In genomic region chr19:5745756-5746710, GRCm38 (mm10) we compare ENCODE assay signal across 8 mouse cellular contexts. TPM values are rescaled to one million over a fixed set of nuclear protein-coding genes. Genes with fewer than 3 reads are reported as not detected.
DNase-seq lines count a peak whose midpoint lies in the region; ATAC-seq lines count a peak whose summit lies in the region.

No protein-coding gene starts in this region.

- H3K4me2 ChIP-seq in heart, embryonic 16.5 days (ENCODE audit: low read depth, low read length): peak overlapping the region; percentile 56
- peak overlapping the region; percentile 54 for H3K4me2 ChIP-seq in hindbrain, embryonic 15.5 days
- H3K4me2 ChIP-seq in midbrain, embryonic 14.5 days (ENCODE audit: low read length): peak overlapping the region; percentile 49

- no peak overlapping the region for H3K27ac ChIP-seq in heart, embryonic 16.5 days (ENCODE audit: low read length)
- no peak overlapping the region for H3K27ac ChIP-seq in hindbrain, embryonic 15.5 days (replicated peaks)
- no peak overlapping the region for H3K27ac ChIP-seq in midbrain, embryonic 14.5 days (replicated peaks; ENCODE audit: low read depth, low read length)

- DNase-seq in heart, postnatal 14 days: no peak
- DNase-seq in adrenal gland, postnatal 10 days: peak; percentile 82
- peak; percentile 51 for DNase-seq in midbrain, embryonic 14.5 days
- no peak for DNase-seq in embryo, embryonic 10.5 days (ENCODE audit: low spot score)
- DNase-seq in spleen, adult 12 weeks (ENCODE audit: low spot score): no peak

- peaks cover 34% of the 10 kb centered on the region for H3K4me1 ChIP-seq in heart, embryonic 16.5 days (ENCODE audit: control insufficient read depth, insufficient read depth, low read length)
- H3K4me1 ChIP-seq in hindbrain, embryonic 15.5 days (replicated peaks): peaks cover 42% of the 10 kb centered on the region
- peaks cover 32% of the 10 kb centered on the region for H3K4me1 ChIP-seq in midbrain, embryonic 14.5 days (ENCODE audit: control insufficient read depth, insufficient read depth, low read length)

- no peak for ATAC-seq in heart, embryonic 16.5 days (replicated peaks; ENCODE audit: extremely low read depth, insufficient read depth, low FRiP score)
- no peak for ATAC-seq in hindbrain, embryonic 15.5 days (ENCODE audit: low FRiP score, low read depth)
- no peak for ATAC-seq in midbrain, embryonic 14.5 days (ENCODE audit: low FRiP score, low TSS enrichment)
- ATAC-seq in CD4-positive, CD25-positive, alpha-beta regulatory T cell, adult 4 months: no peak

- peak overlapping the region; percentile 32 for H3K4me3 ChIP-seq in heart, embryonic 16.5 days (ENCODE audit: low read length)
- H3K4me3 ChIP-seq in hindbrain, embryonic 15.5 days: peak overlapping the region; percentile 28
- peak overlapping the region; percentile 27 for H3K4me3 ChIP-seq in midbrain, embryonic 14.5 days (replicated peaks; ENCODE audit: low read depth, low read length)

- 10% methylated on average over 36 of the region's 36 CpGs for WGBS in heart, embryonic 16.5 days
- 5% methylated on average over 34 of the region's 36 CpGs for WGBS in hindbrain, embryonic 15.5 days
- 5% methylated on average over 35 of the region's 36 CpGs for WGBS in midbrain, embryonic 14.5 days

- no peaks in the 10 kb centered on the region for H3K9me3 ChIP-seq in heart, embryonic 16.5 days (replicated peaks; ENCODE audit: control insufficient read depth, low read length)
- no peaks in the 10 kb centered on the region for H3K9me3 ChIP-seq in hindbrain, embryonic 15.5 days
- no peaks in the 10 kb centered on the region for H3K9me3 ChIP-seq in midbrain, embryonic 14.5 days (ENCODE audit: control insufficient read depth, low read length)

- no peaks in the 10 kb centered on the region for H3K36me3 ChIP-seq in heart, embryonic 16.5 days (ENCODE audit: control insufficient read depth, insufficient read depth)
- no peaks in the 10 kb centered on the region for H3K36me3 ChIP-seq in hindbrain, embryonic 15.5 days
- H3K36me3 ChIP-seq in midbrain, embryonic 14.5 days (ENCODE audit: control insufficient read depth, insufficient read depth, low read length): no peaks in the 10 kb centered on the region

- intact Hi-C loops in heart, postnatal 14 days (cut with DNase I): no loop called here

- H3K27me3 ChIP-seq in heart, embryonic 16.5 days (ENCODE audit: control insufficient read depth, insufficient read depth, low read length): peaks cover 27% of the 10 kb centered on the region
- peaks cover 54% of the 10 kb centered on the region for H3K27me3 ChIP-seq in hindbrain, embryonic 15.5 days
- peaks cover 44% of the 10 kb centered on the region; the same call in 1 of the 2 replicates for H3K27me3 ChIP-seq in midbrain, embryonic 14.5 days (ENCODE audit: control insufficient read depth, insufficient read depth, low read length)

- peak overlapping the region; percentile 58 for H3K9ac ChIP-seq in heart, embryonic 16.5 days (ENCODE audit: low read length)
- H3K9ac ChIP-seq in hindbrain, embryonic 15.5 days: peak overlapping the region; percentile 30; the same call in 1 of the 2 replicates
- H3K9ac ChIP-seq in midbrain, embryonic 14.5 days (replicated peaks; ENCODE audit: low read length): peak overlapping the region; percentile 51

RNA-seq across cellular contexts. Expression of gene Ltbp3, which starts 5.3 kb away (rescaled TPM):
- polyA plus RNA-seq in heart, embryonic 16.5 days (2015; fragmentation: Nextera tagmentation; extraction: Ambion mirVana): 27.3 and 31.5 TPM in 2 replicates
- total RNA-seq in heart, postnatal 14 days (2021): 10 to 100 TPM; 47.2 to 55.5 TPM
- total RNA-seq in adrenal gland, postnatal 10 days (2021): 100 to 1,000 TPM; 185 to 250 TPM
- 15.2 and 17.2 TPM in 2 replicates for polyA plus RNA-seq in hindbrain, embryonic 15.5 days (2015; fragmentation: Nextera tagmentation; extraction: Ambion mirVana)
- 10.1 and 10.5 TPM in 2 replicates for polyA plus RNA-seq in midbrain, embryonic 14.5 days (2014; fragmentation: Nextera tagmentation; extraction: Ambion mirVana)
- polyA plus RNA-seq in CD4-positive, CD25-positive, alpha-beta regulatory T cell, adult 4 months (2017; shearing (Covaris generic)): not detected

RNA-seq across cellular contexts. Expression of gene Fam89b, which starts 16.6 kb away (rescaled TPM):
- polyA plus RNA-seq in heart, embryonic 16.5 days (2015; fragmentation: Nextera tagmentation; extraction: Ambion mirVana): 68.6 and 72.3 TPM in 2 replicates
- 10 to 100 TPM; 38.6 to 40.1 TPM for total RNA-seq in heart, postnatal 14 days (2021)
- 10 to 100 TPM; 47.0 to 59.8 TPM for total RNA-seq in adrenal gland, postnatal 10 days (2021)
- 139 and 149 TPM in 2 replicates for polyA plus RNA-seq in hindbrain, embryonic 15.5 days (2015; fragmentation: Nextera tagmentation; extraction: Ambion mirVana)
- 154 and 169 TPM in 2 replicates for polyA plus RNA-seq in midbrain, embryonic 14.5 days (2014; fragmentation: Nextera tagmentation; extraction: Ambion mirVana)
- 10 to 100 TPM; 43.5 to 55.3 TPM for polyA plus RNA-seq in CD4-positive, CD25-positive, alpha-beta regulatory T cell, adult 4 months (2017; shearing (Covaris generic))

RNA-seq across cellular contexts. Expression of gene Ehbp1l1, which starts 19.9 kb away (rescaled TPM):
- 92.3 and 97.5 TPM in 2 replicates for polyA plus RNA-seq in heart, embryonic 16.5 days (2015; fragmentation: Nextera tagmentation; extraction: Ambion mirVana)
- 100 to 1,000 TPM; 124 to 141 TPM for total RNA-seq in heart, postnatal 14 days (2021)
- 10 to 100 TPM; 29.8 to 48.9 TPM for total RNA-seq in adrenal gland, postnatal 10 days (2021)
- 15.5 and 19.7 TPM in 2 replicates for polyA plus RNA-seq in hindbrain, embryonic 15.5 days (2015; fragmentation: Nextera tagmentation; extraction: Ambion mirVana)
- polyA plus RNA-seq in midbrain, embryonic 14.5 days (2014; fragmentation: Nextera tagmentation; extraction: Ambion mirVana): 12.4 and 14.3 TPM in 2 replicates
- 10 to 100 TPM; 14.4 to 20.7 TPM for polyA plus RNA-seq in CD4-positive, CD25-positive, alpha-beta regulatory T cell, adult 4 months (2017; shearing (Covaris generic))

RNA-seq across cellular contexts. Expression of gene Scyl1, which starts 25.2 kb away (rescaled TPM):
- 62.1 and 66.6 TPM in 2 replicates for polyA plus RNA-seq in heart, embryonic 16.5 days (2015; fragmentation: Nextera tagmentation; extraction: Ambion mirVana)
- total RNA-seq in heart, postnatal 14 days (2021): 10 to 100 TPM; 66.2 to 67.2 TPM
- total RNA-seq in adrenal gland, postnatal 10 days (2021): 10 to 100 TPM; 86.7 to 96.5 TPM
- 79.7 and 92.6 TPM in 2 replicates for polyA plus RNA-seq in hindbrain, embryonic 15.5 days (2015; fragmentation: Nextera tagmentation; extraction: Ambion mirVana)
- polyA plus RNA-seq in midbrain, embryonic 14.5 days (2014; fragmentation: Nextera tagmentation; extraction: Ambion mirVana): 73.5 and 78.2 TPM in 2 replicates
- 10 to 100 TPM; 15.1 to 19.4 TPM for polyA plus RNA-seq in CD4-positive, CD25-positive, alpha-beta regulatory T cell, adult 4 months (2017; shearing (Covaris generic))

RNA-seq across cellular contexts. Expression of gene Kcnk7, which starts 41.9 kb away (rescaled TPM):
- 0.18 and 0.24 TPM in 2 replicates for polyA plus RNA-seq in heart, embryonic 16.5 days (2015; fragmentation: Nextera tagmentation; extraction: Ambion mirVana)
- not detected for total RNA-seq in heart, postnatal 14 days (2021)
- not detected for total RNA-seq in adrenal gland, postnatal 10 days (2021)
- polyA plus RNA-seq in hindbrain, embryonic 15.5 days (2015; fragmentation: Nextera tagmentation; extraction: Ambion mirVana): 0.14 and 0.30 TPM in 2 replicates
- 0.21 and 0.28 TPM in 2 replicates for polyA plus RNA-seq in midbrain, embryonic 14.5 days (2014; fragmentation: Nextera tagmentation; extraction: Ambion mirVana)
- 1 to 10 TPM; 1.9 to 2.4 TPM for polyA plus RNA-seq in CD4-positive, CD25-positive, alpha-beta regulatory T cell, adult 4 months (2017; shearing (Covaris generic))

Comparison
In these comparisons a context has a peak if more than half of its experiments do, and no peak if none do; other contexts are left out.
1. DNase-seq: peak in adrenal gland, postnatal 10 days (single experiment) and midbrain, embryonic 14.5 days (single experiment); none in heart, postnatal 14 days (0 of 2), embryo, embryonic 10.5 days (single experiment) and spleen, adult 12 weeks (single experiment).
2. Peak in every context shown above with its lines, with median percentiles within 50 percentile points of each other: H3K4me2 ChIP-seq, H3K4me3 ChIP-seq and H3K9ac ChIP-seq.